Mouse (Mus musculus): ENCODE data around the gene Abca8b.

DNA sequence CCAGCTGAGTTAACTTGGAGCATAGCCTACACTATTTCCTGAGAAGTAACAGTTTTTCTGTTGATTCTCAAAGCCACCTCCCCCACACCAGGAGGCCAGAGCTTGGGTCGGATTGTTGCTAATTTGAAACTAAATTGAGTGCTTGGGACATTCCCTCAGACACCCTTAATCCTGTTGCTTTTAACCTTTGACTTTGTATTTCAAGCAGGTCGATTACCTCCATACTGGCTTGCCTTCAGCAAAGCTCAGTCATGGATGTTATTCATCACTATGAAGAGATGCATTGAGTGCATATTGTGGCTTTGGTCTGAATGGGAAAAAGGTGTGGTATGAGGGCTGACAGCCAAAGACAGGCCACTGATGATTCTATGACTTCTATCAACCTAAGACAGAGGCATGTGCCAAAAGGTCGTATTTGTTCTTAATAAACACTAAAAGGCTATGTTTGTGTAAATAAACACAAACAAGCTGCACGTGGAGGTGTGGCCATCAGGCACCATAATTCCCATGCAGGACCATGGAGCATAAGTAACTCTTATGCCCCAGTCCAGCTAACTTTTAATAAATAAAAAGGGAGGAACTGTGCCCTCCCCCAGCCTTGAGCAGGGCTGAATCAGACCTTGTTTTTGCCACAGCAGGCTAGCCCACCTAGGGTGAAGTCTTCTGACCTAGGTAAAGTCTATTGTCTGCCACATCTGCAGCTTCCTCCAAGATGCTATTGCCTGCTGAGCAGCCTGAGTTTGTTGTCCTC is 95.0 kb downstream of the Abca8b start:
- no peak for TF ChIP-seq CTCF (IDR thresholded peaks at IDR 0.05; ENCODE audit: low read depth)
- no peak for TF ChIP-seq EP300 (IDR thresholded peaks at IDR 0.05; ENCODE audit: low read depth)
